Mouse (Mus musculus) liver, adult 2 months (tissue): Measurements from ENCODE around the gene Osbp2.
"Not testable (repeated sequence)": the region's sequence is repeated elsewhere in the genome, so short reads cannot be mapped to it uniquely, and the experiment has no call there.

Experiments used
- CTCF ChIP-seq: fragments of 200-500 bp; IDR thresholded peaks from 2 replicates; pipeline ENCODE4 v1.5.1; 2011; ENCODE audit warnings: low read depth, low read length, control low read depth
- POLR2A ChIP-seq: fragments of 200-500 bp; IDR thresholded peaks from 2 replicates; pipeline ENCODE4 v1.6.1; 2011; ENCODE audit warnings: low read length, control low read depth; ENCODE audit not compliant: insufficient read depth; ENCODE audit errors: extremely low read depth

GRCm38 (mm10) chr11:3911440-3911839, 47.7 kb upstream of the Osbp2 start:
- TF ChIP-seq POLR2A, CTCF: not testable (repeated sequence)
